Mouse (Mus musculus) Muller cell, postnatal 12 days (primary cell): ENCODE measurements at regions not wholly inside any gene's neighbourhood (a gene's known extent, or its start where the extent isn't known, plus 50 kb on each side); places are given as distances from the start of the nearest gene placed in this dataset.

Source experiments
- DNase-seq: peaks from one replicate; pipeline ENCODE4 v3.0.0-alpha.2; 2015; ENCODE audit errors: inconsistent ontology term

GRCm38 (mm10) chr10:67736636-67737035 lies 175.8 kb downstream of the Zfp365 start:
- no peak for DNase-seq

- DNase-seq, result no peak
These were observed 180.9 kb downstream of the Zfp365 start for GRCm38 (mm10) chr10:67731577-67731976.

DNA sequence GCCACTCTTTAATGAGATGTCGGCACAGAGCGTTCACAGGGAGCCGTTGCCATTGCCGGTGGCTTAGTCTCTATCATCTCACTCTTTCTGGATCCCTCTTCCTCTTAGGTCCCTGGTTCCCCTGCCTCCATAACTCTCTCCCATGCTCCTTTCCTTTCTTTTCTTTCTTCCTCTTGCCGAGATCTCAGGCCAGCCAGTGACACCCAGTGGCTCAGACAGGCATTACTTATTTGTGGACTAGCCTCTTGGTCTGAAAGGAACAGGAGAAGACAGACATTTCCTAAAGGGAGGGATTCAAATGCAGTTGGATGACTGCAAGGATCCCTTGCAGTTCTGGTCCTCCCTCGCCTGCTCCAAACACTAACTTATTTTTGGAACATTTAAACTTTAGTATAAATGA lies 180.5 kb upstream of the Ado start:
- DNase-seq, result peak; percentile 56

DNA sequence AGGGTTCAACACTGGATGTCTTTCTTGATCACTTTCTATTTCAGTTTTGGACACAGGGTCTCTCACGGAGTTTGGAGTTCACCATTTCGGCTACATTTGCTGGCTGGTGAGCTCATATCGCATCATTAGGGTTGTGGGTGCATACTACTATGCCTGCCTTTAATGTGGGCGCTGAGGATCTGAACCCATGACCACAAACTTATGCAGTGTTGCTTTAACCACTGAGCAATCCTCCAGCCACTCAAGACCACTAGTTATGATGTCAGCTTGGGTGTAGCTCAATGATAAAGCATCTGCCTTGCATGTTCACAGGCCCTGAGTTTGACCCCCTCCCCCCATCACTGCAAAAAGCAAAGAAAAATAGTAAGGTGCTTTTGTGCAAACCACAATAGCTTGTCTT lies 178.8 kb upstream of the Ado start:
- DNase-seq, result no peak

- DNase-seq, result no peak
These were observed 178.0 kb upstream of the Ado start for GRCm38 (mm10) chr10:67726796-67727195.

GRCm38 (mm10) chr10:67726351-67726750 lies 177.6 kb upstream of the Ado start:
- DNase-seq, result peak; percentile 63

- DNase-seq, result no peak
These were observed 173.0 kb upstream of the Ado start for GRCm38 (mm10) chr10:67721787-67722186.

- peak; percentile 82 for DNase-seq
These were observed 168.8 kb upstream of the Ado start for GRCm38 (mm10) chr10:67717506-67717905.

GRCm38 (mm10) chr10:67715046-67715445 lies 166.3 kb upstream of the Ado start:
- no peak for DNase-seq

GRCm38 (mm10) chr10:67713098-67713497 lies 164.3 kb upstream of the Ado start:
- DNase-seq, result no peak

- DNase-seq, result no peak
These were observed 163.9 kb upstream of the Ado start for GRCm38 (mm10) chr10:67712665-67713064.

DNA sequence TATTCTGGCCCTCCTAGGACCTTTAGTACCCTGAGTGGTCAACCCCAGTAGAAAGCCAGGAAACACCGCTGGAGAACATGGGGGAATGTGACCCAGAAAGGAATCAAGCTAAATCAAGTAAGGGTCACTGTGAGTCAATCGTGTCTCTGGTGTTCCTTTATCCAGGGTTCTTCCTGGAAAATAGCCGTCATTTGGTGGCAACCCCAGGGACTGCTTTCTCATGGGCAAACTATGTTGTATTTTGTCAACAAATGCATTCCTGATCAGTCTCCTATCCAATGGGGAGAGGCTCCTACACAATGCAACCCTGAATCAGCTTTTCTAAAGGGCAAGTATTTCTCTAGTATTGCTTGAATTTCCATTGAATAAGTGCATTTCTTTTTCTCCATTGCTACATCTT lies 163.2 kb upstream of the Ado start:
- peak; percentile 79 for DNase-seq

DNA sequence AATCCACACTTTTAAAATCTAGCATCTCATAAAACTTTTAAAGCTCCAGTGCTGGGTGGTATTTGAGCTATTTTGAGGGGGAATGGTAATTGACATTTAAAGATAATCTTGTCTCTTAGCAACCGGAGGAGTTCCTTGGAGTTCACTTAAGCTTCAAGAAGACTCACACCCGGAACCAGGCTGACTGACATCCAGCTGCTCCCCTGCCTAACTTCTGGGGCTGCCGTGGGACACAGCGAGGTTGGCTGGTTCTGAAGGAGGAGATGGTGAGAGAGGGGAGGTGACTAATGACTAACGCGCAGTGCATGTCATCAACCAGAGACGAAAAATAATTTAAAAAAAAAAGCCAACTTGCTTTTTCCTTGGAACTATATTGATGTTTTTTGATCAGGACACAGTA lies 157.7 kb upstream of the Ado start:
- DNase-seq, result no peak

DNA sequence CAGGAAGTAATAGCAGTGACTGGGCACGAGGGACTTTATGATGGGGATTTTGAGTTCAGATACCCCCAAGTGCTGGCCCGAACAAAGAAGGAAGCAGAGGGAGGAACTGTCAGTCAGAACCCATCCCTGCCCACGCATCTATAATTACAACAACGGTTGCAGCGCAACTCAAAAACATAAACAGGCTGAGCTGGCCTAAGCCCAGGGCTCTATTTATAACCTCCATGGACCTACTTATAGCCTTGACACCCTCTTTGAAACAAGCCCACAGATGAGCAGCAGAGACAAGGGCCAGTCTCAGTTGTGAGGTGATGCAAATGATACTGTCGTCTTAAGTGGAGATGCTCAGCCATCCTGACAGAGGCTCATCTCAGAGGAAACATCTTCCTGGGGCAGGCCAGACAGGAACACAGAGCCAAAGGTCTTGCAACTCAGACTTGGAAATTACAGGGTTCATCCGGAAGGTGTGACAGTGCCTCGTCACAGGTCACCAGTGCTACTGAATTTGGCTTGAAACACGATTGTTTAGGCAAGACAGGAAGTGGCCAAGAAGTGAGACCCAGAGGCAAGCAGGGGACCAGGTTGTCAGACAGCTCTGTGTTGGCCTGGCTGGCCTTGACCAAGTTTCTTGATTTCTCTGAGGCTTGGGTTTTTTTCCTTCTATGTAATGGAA lies 154.2 kb upstream of the Ado start:
- DNase-seq, result no peak

GRCm38 (mm10) chr10:67697401-67698195 lies 148.8 kb upstream of the Ado start:
- DNase-seq, result no peak

- no peak for DNase-seq
These were observed 147.4 kb upstream of the Ado start for GRCm38 (mm10) chr10:67695891-67696853.

GRCm38 (mm10) chr10:67694751-67695150 lies 146.0 kb upstream of the Ado start:
- DNase-seq, result no peak

DNA sequence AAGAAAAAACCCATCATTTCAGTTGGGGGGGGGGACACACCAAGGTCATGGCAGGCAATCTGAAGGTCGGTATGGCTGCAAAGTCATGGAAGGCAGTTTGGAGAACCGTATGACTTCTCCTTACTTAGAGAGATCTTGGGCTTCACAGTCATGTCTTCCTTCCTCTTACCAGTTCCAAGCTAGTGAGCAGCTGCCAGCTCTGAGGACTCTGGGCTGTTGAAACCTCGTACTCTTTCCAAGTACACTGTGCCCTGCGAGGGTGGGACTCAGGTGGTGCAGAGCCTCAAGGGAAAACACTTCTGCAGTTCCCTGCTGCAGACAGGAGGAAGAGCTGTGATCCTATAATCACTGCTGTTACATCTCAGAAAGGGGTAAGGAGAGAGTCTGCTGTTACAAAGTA lies 144.8 kb upstream of the Ado start:
- no peak for DNase-seq

DNA sequence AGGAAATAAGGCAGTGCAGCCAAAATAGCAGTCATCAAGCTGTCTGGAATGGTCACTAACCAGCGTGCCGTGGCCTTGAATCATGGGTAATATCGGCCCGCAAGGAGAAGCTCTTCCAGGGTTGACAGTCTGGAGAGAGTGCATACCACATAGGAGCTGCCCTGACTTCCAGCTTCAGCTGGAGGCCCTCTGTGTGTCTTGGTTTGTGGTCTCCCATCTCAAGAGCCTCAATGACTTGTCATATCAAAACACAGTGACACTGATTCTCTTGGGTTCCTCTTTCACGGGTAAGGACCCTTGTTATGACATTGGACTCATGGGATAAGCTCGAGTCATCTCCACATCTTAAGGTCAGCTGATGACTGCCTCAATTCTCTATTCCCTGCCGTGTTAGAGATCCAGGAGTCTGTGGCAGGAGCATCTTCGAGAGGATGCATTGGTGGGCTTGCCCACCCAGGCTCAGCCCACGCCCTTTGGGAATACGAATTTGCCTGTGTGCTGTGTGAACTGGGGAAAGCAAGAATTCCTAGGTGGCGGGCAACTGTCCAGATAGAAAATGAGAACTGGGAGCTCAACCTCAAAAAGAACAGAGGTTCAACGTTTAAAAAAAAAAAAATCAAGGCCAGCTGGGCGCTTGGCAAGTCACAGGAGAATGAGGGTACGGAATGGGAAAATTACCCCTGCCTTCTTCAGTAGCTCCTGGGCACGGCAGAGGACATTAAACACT lies 141.4 kb upstream of the Ado start:
- no peak for DNase-seq

- DNase-seq, result no peak
These were observed 130.6 kb upstream of the Ado start for GRCm38 (mm10) chr10:67679382-67679781.

DNA sequence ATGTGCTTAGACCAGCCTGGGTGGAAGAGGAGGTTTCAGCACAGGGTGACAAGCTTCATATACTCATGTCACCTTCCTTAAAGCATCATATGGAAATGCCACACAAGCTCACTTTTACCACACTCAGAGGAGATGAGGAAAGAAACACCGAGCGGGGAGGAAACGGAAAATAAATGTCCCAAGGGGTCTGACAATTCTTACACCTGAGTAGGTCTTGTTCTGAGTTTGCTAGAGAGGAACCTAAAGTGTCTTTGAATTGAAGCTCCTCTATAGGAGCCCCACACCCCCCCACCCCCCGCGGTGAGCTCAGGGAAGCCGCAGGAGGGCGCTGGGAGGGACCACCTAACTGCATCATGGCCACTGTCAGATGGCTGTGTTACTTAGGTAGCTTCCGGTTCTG lies 124.7 kb upstream of the Ado start:
- DNase-seq, result no peak

DNA sequence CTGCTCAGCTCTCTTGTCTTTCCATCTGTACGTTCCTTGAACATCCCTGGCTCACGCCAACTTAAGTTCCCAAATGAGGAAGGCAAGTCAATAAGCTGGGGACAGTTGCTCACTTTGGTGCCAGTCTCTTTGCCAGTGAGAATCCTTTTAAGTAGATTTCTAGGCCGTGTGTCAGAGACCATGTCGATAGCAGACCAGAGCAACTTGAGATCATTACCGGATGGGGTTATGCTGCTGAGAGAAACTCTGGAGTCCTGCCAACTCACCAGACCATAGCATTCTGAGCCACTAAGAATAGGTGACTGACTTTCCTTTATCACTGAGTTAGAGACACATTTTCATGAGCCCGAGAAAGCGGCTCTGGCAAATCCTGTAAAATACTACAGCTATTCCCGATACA lies 123.5 kb upstream of the Ado start:
- DNase-seq, result peak; percentile 63
